Mouse (Mus musculus): ENCODE measurements around the gene Gm10024.
"Not testable (repeated sequence)": the region's sequence is repeated elsewhere in the genome, so short reads cannot be mapped to it uniquely, and the experiment has no call there.

Gene Gm10024
- long read RNA-seq, experiment 1, result 0 reads
- long read RNA-seq, experiment 2, result 0 reads

- intact Hi-C loops (cut with DNase I), result not testable (repeated sequence)
Measured at GRCm38 (mm10) chr10:77711157-77711556, at the start of gene Gm10024. Gene Gm10024, plus strand, starts transcription at chr10:77711457.

- intact Hi-C loops (cut with DNase I), result no loop called here
Measured at GRCm38 (mm10) chr10:77663949-77664665, 47.1 kb upstream of the Gm10024 start.

GRCm38 (mm10) chr10:77666342-77666741 lies 44.9 kb upstream of the Gm10024 start:
- intact Hi-C loops (cut with DNase I), result no loop called here

GRCm38 (mm10) chr10:77667402-77667801 lies 43.9 kb upstream of the Gm10024 start:
- intact Hi-C loops (cut with DNase I), result no loop called here

GRCm38 (mm10) chr10:77670710-77671109 lies 40.5 kb upstream of the Gm10024 start:
- intact Hi-C loops (cut with DNase I), result no loop called here

- intact Hi-C loops (cut with DNase I), result no loop called here
Measured at GRCm38 (mm10) chr10:77671519-77671918, 39.7 kb upstream of the Gm10024 start.

GRCm38 (mm10) chr10:77673765-77674164 lies 37.5 kb upstream of the Gm10024 start:
- intact Hi-C loops (cut with DNase I), result no loop called here

- intact Hi-C loops (cut with DNase I), result no loop called here
Measured at GRCm38 (mm10) chr10:77677562-77677961, 33.7 kb upstream of the Gm10024 start.

- intact Hi-C loops (cut with DNase I), result no loop called here
Measured at GRCm38 (mm10) chr10:77682994-77683393, 28.3 kb upstream of the Gm10024 start.

- intact Hi-C loops (cut with DNase I), result no loop called here
Measured at GRCm38 (mm10) chr10:77684181-77684580, 27.1 kb upstream of the Gm10024 start.

GRCm38 (mm10) chr10:77685895-77686664 lies 25.2 kb upstream of the Gm10024 start, which contains the start of gene Tspear:
Gene Tspear, plus strand, starts transcription at chr10:77686569.
- intact Hi-C loops (cut with DNase I), result no loop called here

- intact Hi-C loops (cut with DNase I), result no loop called here
Measured at GRCm38 (mm10) chr10:77687021-77687420, 24.2 kb upstream of the Gm10024 start.

- intact Hi-C loops (cut with DNase I), result not testable (repeated sequence)
Measured at GRCm38 (mm10) chr10:77690356-77690807, 20.9 kb upstream of the Gm10024 start, which contains the start of gene Gm19402. Gene Gm19402, minus strand, starts transcription at chr10:77690757.

GRCm38 (mm10) chr10:77697133-77697532 lies 14.1 kb upstream of the Gm10024 start, which contains the start of gene Gm9508:
Gene Gm9508, minus strand, starts transcription at chr10:77697233.
- intact Hi-C loops (cut with DNase I), result no loop called here

GRCm38 (mm10) chr10:77706326-77706725 lies 4.9 kb upstream of the Gm10024 start, which contains the start of gene Gm10272:
Gene Gm10272, plus strand, starts transcription at chr10:77706626.
- intact Hi-C loops (cut with DNase I), result no loop called here

GRCm38 (mm10) chr10:77709831-77710230 lies 1.4 kb upstream of the Gm10024 start:
- intact Hi-C loops (cut with DNase I), result no loop called here

- intact Hi-C loops (cut with DNase I), result no loop called here
Measured at GRCm38 (mm10) chr10:77713734-77714133, 2.5 kb downstream of the Gm10024 start.

GRCm38 (mm10) chr10:77715507-77715906 lies 4.2 kb downstream of the Gm10024 start, which contains the start of gene Gm10142:
Gene Gm10142, plus strand, starts transcription at chr10:77715807.
- intact Hi-C loops (cut with DNase I), result no loop called here

GRCm38 (mm10) chr10:77720299-77720698 lies 9.0 kb downstream of the Gm10024 start, which contains the start of gene Krtap12-1:
Gene Krtap12-1, plus strand, starts transcription at chr10:77720599.
- intact Hi-C loops (cut with DNase I), result not testable (repeated sequence)

GRCm38 (mm10) chr10:77724855-77725254 lies 13.6 kb downstream of the Gm10024 start:
- intact Hi-C loops (cut with DNase I), result loop anchor here (5.0 kb wide), 1 partner anchor 152 kb away; no protein-coding TSS in a partner anchor

- intact Hi-C loops (cut with DNase I), result loop anchor here (5.0 kb wide), 1 partner anchor 151 kb away; no protein-coding TSS in a partner anchor
Measured at GRCm38 (mm10) chr10:77726186-77726585, 14.9 kb downstream of the Gm10024 start, which contains the start of gene Gm10100. Gene Gm10100, plus strand, starts transcription at chr10:77726486.
